Mouse (Mus musculus) right cerebral cortex, postnatal 25 days (tissue): ENCODE results near the gene Itgbl1.
"Not testable (repeated sequence)": the region's sequence is repeated elsewhere in the genome, so short reads cannot be mapped to it uniquely, and the experiment has no call there.

Experiments used
- DNase-seq: peaks from one replicate; pipeline ENCODE4 v3.0.0; 2022

The Itgbl1 gene

DNA sequence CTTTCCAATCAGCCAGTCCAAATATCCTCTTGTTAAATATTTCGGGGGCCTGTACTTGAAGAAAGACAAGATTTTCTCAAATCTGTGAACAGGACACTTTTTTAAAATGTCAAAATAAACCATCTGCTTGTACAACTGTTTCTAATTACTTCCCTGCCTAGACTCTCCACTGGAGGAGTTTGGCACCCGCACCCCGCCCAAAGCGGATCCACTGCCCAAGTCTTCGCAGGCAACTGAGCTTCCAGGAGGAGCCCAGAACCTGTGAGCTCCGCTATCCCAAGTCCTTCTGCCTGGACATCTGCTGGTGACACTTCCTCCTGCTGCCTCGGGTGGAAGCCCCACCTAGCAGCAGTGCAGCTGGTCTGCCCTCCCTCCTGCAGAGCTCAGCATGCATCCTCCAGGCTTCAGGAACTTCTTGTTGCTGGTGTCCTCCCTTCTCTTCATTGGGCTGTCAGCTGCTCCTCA lies at the start of gene Itgbl1:
Gene Itgbl1 (plus strand): TSS at position 51 of the 465 bp plus-strand sequence.
- DNase-seq: peak; percentile 47

DNA sequence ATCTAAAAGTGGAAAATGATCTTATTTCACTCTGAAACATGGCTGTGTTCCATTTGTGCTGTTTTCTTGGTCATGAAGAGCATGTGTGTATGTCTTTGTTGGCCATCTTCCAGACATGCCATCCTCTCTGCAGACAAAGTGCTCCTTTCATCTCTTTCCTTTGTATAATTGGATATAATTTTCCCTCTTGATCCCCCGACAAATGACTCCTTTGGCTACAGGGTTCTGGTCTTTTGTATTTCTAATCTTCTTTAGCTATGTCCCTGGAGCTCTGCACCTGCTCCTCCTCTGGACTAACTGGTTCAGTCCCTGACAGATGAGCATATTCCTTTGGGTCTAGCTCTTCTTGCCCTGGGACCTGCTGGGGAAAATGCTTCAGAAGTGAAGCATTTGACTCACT lies 36.8 kb upstream of the Itgbl1 start:
- no peak for DNase-seq

DNA sequence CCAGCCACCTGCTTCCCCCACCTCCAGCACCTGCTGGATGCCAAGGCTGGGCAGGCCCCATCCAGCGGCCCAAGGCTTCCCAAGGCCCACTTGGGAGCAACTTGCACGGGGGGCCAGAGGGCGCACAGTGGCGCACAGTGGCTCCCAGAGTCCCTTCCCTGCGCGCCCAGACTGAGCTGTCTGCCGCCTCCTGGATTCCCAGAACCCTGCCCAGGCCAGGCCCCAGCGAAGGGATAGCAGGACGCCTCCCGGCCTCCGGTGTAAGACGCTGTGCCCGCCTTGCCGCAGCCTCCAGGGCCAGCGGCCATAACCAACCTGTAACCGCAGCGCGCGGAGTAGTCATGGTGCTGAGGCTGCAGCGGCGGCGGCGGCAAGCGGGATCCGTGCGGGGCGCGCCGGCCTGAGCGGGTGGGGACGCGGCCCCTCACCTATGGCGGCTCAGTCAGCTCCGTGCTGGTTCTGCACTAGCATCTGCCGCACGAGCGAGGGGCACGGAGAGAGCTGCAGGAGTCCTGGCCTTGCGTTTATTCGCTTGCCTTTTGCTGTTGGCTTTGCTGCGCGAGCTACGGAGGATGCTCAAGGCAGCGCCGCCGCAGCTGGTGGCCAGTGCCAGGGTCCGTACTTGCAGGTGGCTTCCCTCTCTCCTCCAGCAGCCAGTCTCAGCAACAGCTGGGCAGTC lies 33.1 kb upstream of the Itgbl1 start, which contains the start of gene Nalcn:
Gene Nalcn (minus strand): TSS at position 644 of the 679 bp plus-strand sequence.
- DNase-seq: peak; percentile 80

DNA sequence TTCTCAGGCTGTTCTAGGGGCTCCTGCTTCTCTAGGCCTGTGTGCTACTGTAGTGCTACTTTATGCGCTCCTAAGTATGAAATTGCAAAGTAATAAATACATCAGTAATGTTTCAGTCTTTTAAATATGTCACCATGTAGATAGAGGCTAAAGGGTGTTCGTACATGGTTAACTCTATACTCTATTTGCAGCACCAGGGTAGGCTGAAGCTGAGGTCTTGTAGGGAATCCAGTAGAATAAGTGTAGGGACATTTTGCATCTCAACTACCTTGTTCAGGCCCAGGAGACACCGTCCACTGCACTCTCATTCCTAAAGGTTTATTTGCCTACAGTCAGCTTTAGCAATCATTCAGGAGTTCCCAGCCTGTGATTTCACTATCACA lies 32.6 kb upstream of the Itgbl1 start:
- no peak for DNase-seq

- DNase-seq: no peak
Observed at GRCm38 (mm10) chr14:123661091-123661491, 1.3 kb downstream of the Itgbl1 start.

- no peak for DNase-seq
Observed at GRCm38 (mm10) chr14:123662386-123662785, 2.6 kb downstream of the Itgbl1 start.

DNA sequence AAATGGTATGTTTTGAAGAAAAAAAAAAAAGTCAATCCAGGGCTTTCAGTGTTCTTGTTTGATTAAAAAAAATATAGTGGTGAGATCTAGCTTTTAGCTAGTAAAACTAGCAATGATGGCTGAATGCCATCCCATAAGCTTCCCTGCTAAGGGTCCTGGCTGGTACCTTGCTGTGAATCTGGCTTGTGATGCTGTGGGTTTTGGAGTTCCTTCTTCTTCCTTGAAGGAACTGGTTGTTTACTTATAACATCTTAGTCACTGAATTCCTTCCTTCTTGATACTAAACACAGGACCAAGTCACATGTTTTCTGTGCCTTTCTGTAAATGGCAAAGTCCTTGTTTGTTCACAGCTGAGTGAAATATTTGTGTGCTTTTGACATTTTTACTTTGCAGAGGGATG lies 3.4 kb downstream of the Itgbl1 start:
- DNase-seq: no peak

DNA sequence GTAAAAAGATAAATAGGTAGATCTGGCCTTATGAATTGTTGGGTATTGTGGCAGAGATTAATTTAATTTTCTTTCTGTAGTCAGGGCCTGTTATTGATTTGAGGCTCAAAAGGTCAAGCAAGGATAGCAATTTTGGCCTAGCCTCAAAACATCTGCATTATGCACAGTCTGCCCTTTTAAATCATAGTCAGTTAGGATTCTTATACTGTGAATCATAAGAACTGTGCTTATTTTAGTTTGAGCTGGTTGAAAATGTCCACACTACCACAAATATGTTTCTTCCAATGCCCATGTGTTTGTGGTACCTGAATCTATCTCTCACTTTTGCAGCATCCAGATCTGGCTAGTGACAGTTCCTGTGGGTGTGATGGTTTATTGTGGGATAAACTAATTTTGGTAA lies 4.7 kb downstream of the Itgbl1 start:
- no peak for DNase-seq

DNA sequence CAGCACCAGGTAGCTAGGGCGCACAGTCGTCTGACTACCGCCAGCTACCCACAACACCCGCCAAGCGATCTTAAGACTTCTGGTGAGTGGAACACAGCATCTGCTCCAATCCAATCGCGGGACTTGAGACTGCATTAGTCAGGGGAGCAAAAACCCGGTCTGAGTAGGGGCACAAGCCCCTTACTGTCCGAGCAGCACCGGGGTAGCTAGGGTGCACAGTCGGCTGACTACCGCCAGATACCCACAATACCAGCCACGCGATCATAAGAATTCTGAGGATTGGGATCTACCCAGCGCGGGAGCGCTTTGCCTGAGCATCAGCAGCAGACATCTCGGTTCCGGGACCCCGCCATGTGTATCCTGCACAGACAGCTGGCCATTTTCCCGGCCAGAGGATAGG lies 11.3 kb downstream of the Itgbl1 start:
- not testable (repeated sequence) for DNase-seq

DNA sequence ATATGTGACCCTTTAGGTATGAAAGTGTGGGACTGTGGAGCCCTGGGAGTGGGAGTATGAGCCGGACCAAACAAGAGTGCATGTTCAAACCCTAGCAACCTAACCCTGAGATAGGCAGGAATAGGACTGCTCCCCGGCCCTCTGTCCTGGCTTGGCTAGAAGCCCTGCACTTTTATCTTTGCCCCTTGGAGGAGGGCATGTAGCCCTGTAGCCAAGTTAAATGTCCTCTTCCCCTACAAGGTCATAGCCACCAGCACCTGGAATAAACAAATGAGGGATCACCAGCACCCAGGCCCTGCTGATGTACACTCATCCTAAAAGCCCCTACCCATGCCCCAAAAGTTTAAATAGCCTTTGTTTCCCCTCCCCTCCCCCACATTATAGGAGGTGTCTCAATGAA lies 18.3 kb downstream of the Itgbl1 start:
- DNase-seq: no peak

GRCm38 (mm10) chr14:123714751-123715150 lies 55.0 kb downstream of the Itgbl1 start:
- DNase-seq: no peak

DNA sequence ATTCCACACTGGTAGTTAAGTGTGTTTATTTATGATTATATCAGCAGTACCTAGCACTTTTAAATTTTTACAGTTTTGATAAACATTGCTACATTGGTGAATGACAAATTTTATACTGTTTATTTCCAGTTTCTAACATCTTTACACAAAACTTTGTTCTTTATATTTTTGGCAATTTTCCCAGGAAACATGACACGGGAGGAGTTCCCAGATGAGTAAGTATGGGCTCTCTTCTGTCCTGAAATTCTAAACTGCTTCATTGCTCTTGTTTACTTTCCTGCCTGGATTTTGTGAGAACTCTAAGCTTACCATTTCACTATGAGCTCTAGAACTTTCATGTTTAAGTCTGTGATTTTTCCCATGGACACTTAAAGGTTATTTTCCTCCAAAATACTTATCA lies 82.3 kb downstream of the Itgbl1 start:
- no peak for DNase-seq

DNA sequence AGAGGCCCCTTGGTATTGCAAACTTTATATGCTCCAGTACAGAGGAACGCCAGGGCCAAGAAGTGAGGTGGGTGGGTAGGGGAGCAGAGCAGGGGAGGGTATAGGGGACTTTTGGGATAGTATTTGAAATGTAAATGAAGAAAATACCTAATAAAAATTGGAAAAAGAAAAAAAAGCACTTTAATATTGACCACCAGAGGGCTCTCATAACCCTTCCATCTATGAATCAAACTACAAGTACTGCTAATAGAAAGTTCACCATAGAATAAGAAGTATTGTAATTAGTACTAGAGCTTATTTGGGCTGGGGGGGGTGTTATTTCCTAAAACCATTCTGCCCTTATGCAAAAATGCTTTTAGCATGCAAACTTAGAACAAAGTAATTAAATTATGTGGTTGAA lies 91.2 kb downstream of the Itgbl1 start:
- no peak for DNase-seq

GRCm38 (mm10) chr14:123759534-123759933 lies 99.8 kb downstream of the Itgbl1 start:
- DNase-seq: no peak

GRCm38 (mm10) chr14:123760079-123760478 lies 100.3 kb downstream of the Itgbl1 start:
- peak; percentile 3 for DNase-seq

DNA sequence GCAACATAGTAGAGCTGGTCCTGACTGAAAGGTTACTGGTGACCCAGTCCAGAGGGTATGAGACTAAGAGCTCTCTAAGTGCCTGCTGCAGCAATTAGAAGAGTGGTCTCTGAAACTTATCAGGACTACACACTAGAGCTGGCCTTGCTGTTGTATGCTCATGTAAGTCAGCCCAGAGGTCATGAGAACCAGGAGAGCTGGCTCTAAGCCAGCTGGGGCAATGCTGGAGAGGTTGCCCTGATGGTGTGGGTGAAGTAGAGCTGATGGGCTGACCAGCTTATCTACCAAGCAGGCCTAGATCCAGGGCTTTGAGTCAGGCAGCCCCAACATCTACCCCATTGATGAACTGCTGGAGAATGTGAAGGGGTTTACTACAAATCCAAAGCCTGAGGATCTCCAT lies 142.0 kb downstream of the Itgbl1 start:
- no peak for DNase-seq

- no peak for DNase-seq
Observed at GRCm38 (mm10) chr14:123837662-123838061, 177.9 kb downstream of the Itgbl1 start.

DNA sequence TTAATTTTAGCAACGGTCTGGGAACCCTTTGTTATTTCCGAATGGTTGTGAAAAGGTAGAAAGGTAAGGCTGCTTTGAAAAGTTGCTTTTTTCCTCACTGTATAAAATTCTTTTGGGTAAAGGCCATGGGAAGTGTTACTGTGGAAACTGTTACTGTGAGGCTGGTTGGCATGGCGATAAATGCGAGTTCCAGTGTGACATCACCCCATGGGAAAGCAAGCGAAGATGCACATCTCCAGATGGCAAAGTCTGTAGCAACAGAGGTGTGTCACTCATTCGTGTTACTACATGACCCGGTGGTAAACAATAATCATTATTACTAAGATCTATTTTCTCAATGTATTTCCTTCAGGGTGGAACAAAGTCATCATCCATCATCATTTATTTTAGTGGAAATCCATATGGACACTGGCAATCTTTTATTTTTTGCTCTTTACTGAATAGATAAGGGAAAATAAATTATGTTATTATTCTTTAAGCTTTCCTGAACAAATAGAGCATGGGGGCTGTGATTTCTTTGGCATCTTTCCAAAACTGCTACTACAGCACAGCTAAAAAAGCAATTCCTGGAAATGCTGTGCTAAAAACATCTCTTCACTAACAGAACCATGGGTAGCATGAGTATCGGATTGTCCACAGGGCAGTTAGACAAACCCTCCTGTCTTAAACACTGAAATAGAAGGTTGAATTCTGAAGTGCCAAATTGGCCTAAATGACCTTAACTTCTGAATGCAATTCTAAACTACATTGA lies 184.1 kb downstream of the Itgbl1 start:
- no peak for DNase-seq

- no peak for DNase-seq
Observed at GRCm38 (mm10) chr14:123864531-123864930, 204.8 kb downstream of the Itgbl1 start.

GRCm38 (mm10) chr14:123865779-123866726 lies 206.3 kb downstream of the Itgbl1 start:
- DNase-seq: no peak

DNA sequence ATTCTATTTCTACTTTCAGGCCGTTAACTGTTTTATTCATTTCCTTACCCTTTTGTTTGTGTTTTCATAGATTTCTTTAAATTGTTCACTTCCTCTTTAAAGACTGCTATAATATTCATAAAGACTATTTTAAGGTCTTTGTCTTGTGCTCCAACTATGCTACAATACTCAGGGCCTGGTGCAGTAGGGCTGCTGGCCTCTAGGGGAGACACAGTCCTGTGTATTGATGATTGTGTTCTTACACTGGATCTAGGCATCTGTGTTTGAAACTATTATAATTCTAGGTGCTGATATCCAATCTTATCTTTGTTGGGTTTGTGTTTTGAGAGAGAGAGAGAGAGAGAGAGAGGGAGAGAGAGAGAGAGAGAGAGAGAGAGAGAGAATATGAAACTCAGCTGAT lies 268.1 kb downstream of the Itgbl1 start:
- DNase-seq: no peak

DNA sequence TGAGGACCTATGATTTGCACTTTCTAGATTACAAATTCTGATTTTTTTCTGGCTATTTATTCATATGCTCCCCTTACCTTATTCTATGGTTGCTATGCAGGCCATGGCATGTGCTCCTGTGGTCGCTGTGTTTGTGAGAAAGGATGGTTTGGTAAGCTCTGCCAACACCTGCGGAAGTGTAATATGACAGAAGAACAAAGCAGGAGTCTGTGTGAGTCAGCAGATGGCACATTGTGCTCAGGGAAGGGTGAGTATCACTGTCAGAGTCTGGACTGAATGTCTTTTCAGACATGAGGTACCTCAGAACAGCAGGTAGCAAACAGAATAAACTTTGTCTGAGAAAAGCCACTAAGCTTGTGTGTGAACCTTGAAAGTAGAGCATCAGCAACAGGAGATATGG lies 306.8 kb downstream of the Itgbl1 start:
- DNase-seq: no peak

GRCm38 (mm10) chr14:123967996-123968395 lies 308.2 kb downstream of the Itgbl1 start:
- no peak for DNase-seq
